Mouse (Mus musculus) liver, postnatal 0 days (tissue): ENCODE measurements around the gene Afg1l.

ENCODE experiments used
- CTCF ChIP-seq: sonication (generic); IDR thresholded peaks from 2 replicates; pipeline ENCODE4 v1.5.1; 2016; ENCODE audit warnings: antibody characterized with exemption, low read depth
- EP300 ChIP-seq: IDR thresholded peaks from 2 replicates; pipeline ENCODE4 v1.6.1; 2016; ENCODE audit warnings: antibody characterized with exemption, low read depth, mild to moderate bottlenecking

DNA sequence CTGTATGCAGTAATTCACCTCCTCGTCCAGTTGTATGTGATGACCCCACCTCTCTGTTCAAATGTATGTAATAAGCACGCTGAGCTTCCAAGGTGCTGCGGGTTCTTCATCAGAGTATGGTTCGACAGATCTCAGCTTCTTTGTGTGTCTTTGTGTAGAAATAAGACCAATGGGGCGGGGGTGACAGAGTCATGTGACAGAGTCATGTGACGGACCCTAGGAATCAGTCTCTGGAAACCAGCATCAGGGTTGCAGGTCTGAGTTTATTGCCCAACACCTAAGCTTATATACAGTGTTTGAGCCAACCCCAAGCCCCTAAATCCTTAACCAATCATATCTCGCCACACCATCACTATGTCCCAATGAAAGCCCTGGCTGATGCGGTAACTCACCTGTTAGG is 171.9 kb downstream of the Afg1l start:
- TF ChIP-seq CTCF (no peak), EP300 (no peak)
